Mouse (Mus musculus): ENCODE data around the gene Kif1c.
A peak's percentile ranks its signal among the peaks of the same experiment; 100 is the strongest.
"Not testable (repeated sequence)": the region's sequence is repeated elsewhere in the genome, so short reads cannot be mapped to it uniquely, and the experiment has no call there.

The Kif1c gene

GRCm38 (mm10) chr11:70742581-70743459, 42.5 kb downstream of the Kif1c start:
- DNase-seq (ENCODE audit: low spot score): no peak

GRCm38 (mm10) chr11:70745636-70746035, 45.3 kb downstream of the Kif1c start:
- no peak for DNase-seq (ENCODE audit: low spot score)

- DNase-seq (ENCODE audit: low spot score): no peak
These were observed 47.7 kb downstream of the Kif1c start for GRCm38 (mm10) chr11:70747876-70748545.

- DNase-seq (ENCODE audit: low spot score): no peak
These were observed 52.1 kb downstream of the Kif1c start for GRCm38 (mm10) chr11:70752337-70753017.

- no peak for DNase-seq (ENCODE audit: low spot score)
These were observed 52.8 kb downstream of the Kif1c start for GRCm38 (mm10) chr11:70753146-70753545.

GRCm38 (mm10) chr11:70754476-70754875, 54.1 kb downstream of the Kif1c start:
- DNase-seq (ENCODE audit: low spot score): no peak

- no peak for DNase-seq (ENCODE audit: low spot score)
These were observed 54.6 kb downstream of the Kif1c start for GRCm38 (mm10) chr11:70754958-70755357.

GRCm38 (mm10) chr11:70755645-70756044, 55.3 kb downstream of the Kif1c start:
- DNase-seq (ENCODE audit: low spot score): peak; percentile 77

- DNase-seq (ENCODE audit: low spot score): not testable (repeated sequence)
These were observed 60.1 kb downstream of the Kif1c start for GRCm38 (mm10) chr11:70760446-70760845.

- DNase-seq (ENCODE audit: low spot score): no peak
These were observed 62.3 kb downstream of the Kif1c start for GRCm38 (mm10) chr11:70762641-70763040.

GRCm38 (mm10) chr11:70763582-70763935, 63.2 kb downstream of the Kif1c start:
- DNase-seq (ENCODE audit: low spot score): no peak

GRCm38 (mm10) chr11:70763936-70764808, 63.8 kb downstream of the Kif1c start, which contains the start of gene Zfp3:
TSS of gene Zfp3 (plus strand) at chr11:70764209.
- DNase-seq (ENCODE audit: low spot score): peak; percentile 81

- no peak for DNase-seq (ENCODE audit: low spot score)
These were observed 65.6 kb downstream of the Kif1c start for GRCm38 (mm10) chr11:70765776-70766445.

GRCm38 (mm10) chr11:70770804-70771203, 70.5 kb downstream of the Kif1c start:
- no peak for DNase-seq (ENCODE audit: low spot score)

- DNase-seq (ENCODE audit: low spot score): peak; percentile 65
These were observed 76.7 kb downstream of the Kif1c start for GRCm38 (mm10) chr11:70776830-70777571.

GRCm38 (mm10) chr11:70777634-70778033, 77.3 kb downstream of the Kif1c start:
- DNase-seq (ENCODE audit: low spot score): no peak

GRCm38 (mm10) chr11:70778058-70778457, 77.7 kb downstream of the Kif1c start:
- DNase-seq (ENCODE audit: low spot score): not testable (repeated sequence)

All from ovary, postnatal 36 days (tissue).